Mouse (Mus musculus): ENCODE data around the gene Nrros.
"Not testable (repeated sequence)": the region's sequence is repeated elsewhere in the genome, so short reads cannot be mapped to it uniquely, and the experiment has no call there.

Gene Nrros

GRCm38 (mm10) chr16:32116186-32116585 lies 49.2 kb downstream of the Nrros start:
- intact Hi-C loops (cut with DNase I), result loop anchor here (5.0 to 10.0 kb wide), 2 partner anchors 86 to 379 kb away; partner anchors contain the start of gene Zdhhc19

- intact Hi-C loops (cut with DNase I), result loop anchor here (5.0 to 10.0 kb wide), 2 partner anchors 87 to 379 kb away; partner anchors contain the start of gene Zdhhc19
These were observed 49.6 kb downstream of the Nrros start for GRCm38 (mm10) chr16:32115781-32116180.

- intact Hi-C loops (cut with DNase I), result loop anchor here (5.0 to 10.0 kb wide), 2 partner anchors 87 to 380 kb away; partner anchors contain the start of gene Zdhhc19
These were observed 50.3 kb downstream of the Nrros start for GRCm38 (mm10) chr16:32114968-32115695.

GRCm38 (mm10) chr16:32114406-32114805 lies 51.0 kb downstream of the Nrros start:
- intact Hi-C loops (cut with DNase I), result loop anchor here (10.0 kb wide), 1 partner anchor 380 kb away; the partner anchor contains the start of gene Zdhhc19

- intact Hi-C loops (cut with DNase I), result loop anchor here (10.0 kb wide), 1 partner anchor 381 kb away; the partner anchor contains the start of gene Zdhhc19
These were observed 51.7 kb downstream of the Nrros start for GRCm38 (mm10) chr16:32113541-32114218.

GRCm38 (mm10) chr16:32110951-32111699 lies 54.3 kb downstream of the Nrros start:
- intact Hi-C loops (cut with DNase I), result loop anchor here (10.0 kb wide), 1 partner anchor 384 kb away; the partner anchor contains the start of gene Zdhhc19

GRCm38 (mm10) chr16:32108578-32108977 lies 56.8 kb downstream of the Nrros start:
- intact Hi-C loops (cut with DNase I), result no loop called here

- intact Hi-C loops (cut with DNase I), result no loop called here
These were observed 57.2 kb downstream of the Nrros start for GRCm38 (mm10) chr16:32108170-32108569.

GRCm38 (mm10) chr16:32107342-32108045 lies 57.9 kb downstream of the Nrros start:
- intact Hi-C loops (cut with DNase I), result no loop called here

GRCm38 (mm10) chr16:32105698-32106097 lies 59.7 kb downstream of the Nrros start:
- intact Hi-C loops (cut with DNase I), result no loop called here

GRCm38 (mm10) chr16:32102295-32102694 lies 63.1 kb downstream of the Nrros start:
- intact Hi-C loops (cut with DNase I), result no loop called here

GRCm38 (mm10) chr16:32099638-32100150 lies 65.7 kb downstream of the Nrros start, which contains the start of the genes Pigx and Cep19:
Gene Pigx, minus strand, starts transcription at chr16:32099740.
Gene Cep19, plus strand, starts transcription at chr16:32099800.
- intact Hi-C loops (cut with DNase I), result no loop called here

- intact Hi-C loops (cut with DNase I), result no loop called here
These were observed 66.3 kb downstream of the Nrros start for GRCm38 (mm10) chr16:32098897-32099637.

GRCm38 (mm10) chr16:32097757-32098156 lies 67.6 kb downstream of the Nrros start:
- intact Hi-C loops (cut with DNase I), result not testable (repeated sequence)

Measured in adrenal gland (tissue).